Comparison of ENCODE assay signal across 15 mouse cellular contexts in genomic region chrX:162545037-162545436, GRCm38 (mm10).
"Had no signal": no experiment of that assay in that cellular context is flagged by ENCODE, and none has a peak within 500 bp of the region (broad histone marks: within the 10 kb centered on the region; RNA-seq: fewer than 3 reads in every experiment).

No protein-coding gene starts in this region.

- H3K9ac ChIP-seq: neural tube, embryonic 13.5 days; neural tube, embryonic 15.5 days; stomach, embryonic 15.5 days had no signal

- H3K4me3 ChIP-seq: neural tube, embryonic 13.5 days; neural tube, embryonic 15.5 days; stomach, embryonic 15.5 days had no signal

- H3K36me3 ChIP-seq: neural tube, embryonic 13.5 days; neural tube, embryonic 15.5 days; stomach, embryonic 15.5 days had no signal

- H3K27ac ChIP-seq: neural tube, embryonic 13.5 days; neural tube, embryonic 15.5 days; stomach, embryonic 15.5 days; stomach, postnatal 0 days had no signal

- H3K4me1 ChIP-seq: neural tube, embryonic 13.5 days; neural tube, embryonic 15.5 days; stomach, embryonic 15.5 days had no signal

- H3K9me3 ChIP-seq: neural tube, embryonic 13.5 days; neural tube, embryonic 15.5 days; stomach, embryonic 15.5 days had no signal

- H3K27me3 ChIP-seq: stomach, embryonic 15.5 days had no signal

- H3K4me2 ChIP-seq: neural tube, embryonic 13.5 days; neural tube, embryonic 15.5 days; stomach, embryonic 15.5 days had no signal

- DNase-seq: retina, postnatal 1 day; right cerebral cortex, adult 18-20 months; right cerebral cortex, postnatal 14 days; right cerebral cortex, postnatal 25 days; right cerebral cortex, postnatal 4 days; spleen, adult 18-20 months; thymus, adult 18-20 months; thymus, adult 2 months; thymus, postnatal 25 days; thymus, postnatal 36 days; thymus, postnatal 4 days had no signal
